Mouse (Mus musculus) liver, postnatal 0 days (tissue): ENCODE measurements around the gene Lrrc20.

ENCODE experiments used
- CTCF ChIP-seq: sonication (generic); IDR thresholded peaks from 2 replicates; pipeline ENCODE4 v1.5.1; 2016; ENCODE audit warnings: antibody characterized with exemption, low read depth
- EP300 ChIP-seq: IDR thresholded peaks from 2 replicates; pipeline ENCODE4 v1.6.1; 2016; ENCODE audit warnings: antibody characterized with exemption, low read depth, mild to moderate bottlenecking

- TF ChIP-seq CTCF = no peak
- no peak for TF ChIP-seq EP300
Observed at GRCm38 (mm10) chr10:61572126-61572525, 96.5 kb downstream of the Lrrc20 start.
